In genomic region chr8:124098953-124099622, GRCm38 (mm10) we compare ENCODE assay signal across 9 mouse cellular contexts.
DNase-seq lines count a peak whose midpoint lies in the region; ATAC-seq lines count a peak whose summit lies in the region.
"Had no signal": no experiment of that assay in that cellular context is flagged by ENCODE, and none has a peak within 500 bp of the region (broad histone marks: within the 10 kb centered on the region; RNA-seq: fewer than 3 reads in every experiment).

No protein-coding gene starts in this region.

- no peak overlapping the region for H3K27ac ChIP-seq in embryonic facial prominence, embryonic 15.5 days (replicated peaks)
- H3K27ac ChIP-seq in limb, embryonic 10.5 days = peak overlapping the region; percentile 80
- H3K27ac ChIP-seq: heart, embryonic 15.5 days had no signal

- no peak overlapping the region for H3K4me3 ChIP-seq in embryonic facial prominence, embryonic 15.5 days (replicated peaks)
- 0 out of 2 replicates have a peak overlapping the region, but pooled peaks have one; percentile 11 for H3K4me3 ChIP-seq in limb, embryonic 10.5 days
- H3K4me3 ChIP-seq: heart, embryonic 15.5 days had no signal

- 23% methylated on average over 11 of the region's 11 CpGs for WGBS in embryonic facial prominence, embryonic 15.5 days
- 45% methylated on average over 11 of the region's 11 CpGs for WGBS in limb, embryonic 10.5 days

- H3K9me3 ChIP-seq in embryonic facial prominence, embryonic 15.5 days (replicated peaks) = no peaks in the 10 kb centered on the region
- no peaks in the 10 kb centered on the region for H3K9me3 ChIP-seq in limb, embryonic 10.5 days (replicated peaks)
- H3K9me3 ChIP-seq: heart, embryonic 15.5 days had no signal

- peak; percentile 61; the same call in 1 of the 2 replicates for ATAC-seq in embryonic facial prominence, embryonic 15.5 days (ENCODE audit: insufficient number of reproducible peaks, low FRiP score, low TSS enrichment, low read depth)

- no peaks in the 10 kb centered on the region for H3K36me3 ChIP-seq in embryonic facial prominence, embryonic 15.5 days
- H3K36me3 ChIP-seq in limb, embryonic 10.5 days = no peaks in the 10 kb centered on the region
- H3K36me3 ChIP-seq: heart, embryonic 15.5 days had no signal

- H3K9ac ChIP-seq in embryonic facial prominence, embryonic 15.5 days = no peak overlapping the region
- H3K9ac ChIP-seq: heart, embryonic 15.5 days had no signal

- H3K4me2 ChIP-seq in embryonic facial prominence, embryonic 15.5 days (replicated peaks) = peak overlapping the region; percentile 15; the same call in 1 of the 2 replicates
- H3K4me2 ChIP-seq: heart, embryonic 15.5 days had no signal

- DNase-seq in ovary, adult 18-20 months (ENCODE audit: low spot score) = peak; percentile 13
- no peak for DNase-seq in ovary, postnatal 10 days (ENCODE audit: low spot score)
- peak; percentile 80 for DNase-seq in limb, embryonic 10.5 days (ENCODE audit: low spot score)
- DNase-seq in right cerebral cortex, postnatal 14 days = peak; percentile 48
- DNase-seq in cerebellum, postnatal 25 days = no peak
- no peak for DNase-seq in spleen, adult 12 weeks (ENCODE audit: low spot score)
- no peak for DNase-seq in layer of hippocampus, postnatal 10 days (ENCODE audit: low spot score in 2 of 2)

- H3K27me3 ChIP-seq in embryonic facial prominence, embryonic 15.5 days = no peaks in the 10 kb centered on the region
- H3K27me3 ChIP-seq in limb, embryonic 10.5 days (ENCODE audit: low read depth, poor library complexity, severe bottlenecking) = no peaks in the 10 kb centered on the region

- H3K4me1 ChIP-seq in embryonic facial prominence, embryonic 15.5 days = peaks cover 8% of the 10 kb centered on the region
- H3K4me1 ChIP-seq in limb, embryonic 10.5 days = peaks cover 19% of the 10 kb centered on the region

Comparison
In these comparisons a context has a peak if more than half of its experiments do, and no peak if none do; other contexts are left out.
1. DNase-seq: peak in ovary, adult 18-20 months (single experiment), limb, embryonic 10.5 days (single experiment) and right cerebral cortex, postnatal 14 days (single experiment); none in ovary, postnatal 10 days (single experiment), cerebellum, postnatal 25 days (0 of 2), spleen, adult 12 weeks (single experiment) and layer of hippocampus, postnatal 10 days (0 of 2).